Mouse (Mus musculus) CD4-positive, CD25-positive, alpha-beta regulatory T cell, adult 4 months (primary cell): ENCODE results near the gene Igtp. TPM values are rescaled to one million over a fixed set of nuclear protein-coding genes. Genes with fewer than 3 reads are reported as not detected.
A peak's percentile ranks its signal among the peaks of the same experiment; 100 is the strongest.
"Not testable (repeated sequence)": the region's sequence is repeated elsewhere in the genome, so short reads cannot be mapped to it uniquely, and the experiment has no call there.

Experiments used
- ATAC-seq: one replicate; pipeline ENCODE4 v1.8.0; 2017
- polyA plus RNA-seq, 2 experiments: library from polyadenylated mRNA; unstranded; fragments of 100-300 nt; shearing (Covaris generic); gene quantifications; one replicate each; pipeline ENCODE4 v1.2.1; 2017

The Igtp gene
- polyA plus RNA-seq = 100 to 1,000 TPM; 433 to 495 TPM

DNA sequence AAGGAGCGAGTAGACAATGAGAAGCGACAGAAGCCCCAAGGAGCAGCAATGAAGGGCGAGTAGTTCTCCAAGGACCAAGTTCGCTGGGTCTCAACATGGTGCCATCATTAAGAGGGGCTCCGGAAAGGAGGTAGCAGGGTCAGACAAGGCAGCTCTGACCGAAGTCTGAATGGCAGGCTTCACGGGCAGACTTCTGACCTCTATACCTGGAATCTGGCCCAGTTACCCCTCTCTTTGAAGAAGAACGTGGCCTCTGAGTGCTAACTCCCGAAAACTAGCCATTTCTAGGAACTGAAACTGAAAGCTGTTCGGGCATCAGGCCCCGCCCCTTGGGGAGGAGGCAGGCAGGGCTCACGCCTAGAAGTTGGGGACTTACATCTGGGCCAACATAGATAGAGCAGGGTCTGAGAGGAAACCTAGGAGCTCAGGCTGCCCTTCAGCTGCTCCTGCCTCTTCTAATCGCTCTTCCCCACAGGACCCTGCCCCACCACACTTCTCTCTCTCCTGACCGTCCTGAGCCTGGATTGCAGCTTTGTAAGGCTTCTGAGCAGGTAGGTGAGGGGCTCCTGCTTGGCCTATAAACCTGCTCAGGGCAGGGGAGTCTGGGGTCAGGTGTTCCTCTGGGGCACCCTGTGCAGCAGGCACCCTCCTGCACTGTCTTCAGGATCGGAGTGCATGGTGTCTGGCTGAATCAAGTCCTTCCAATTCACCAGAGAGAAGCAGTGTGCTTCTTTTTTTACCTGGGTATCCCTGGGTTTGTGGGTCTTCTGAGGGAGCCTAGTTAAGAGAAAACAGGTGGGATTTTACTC lies at the start of gene Igtp, which contains the start of gene Irgm2:
Gene Igtp (plus strand): TSS at position 328 of the 809 bp plus-strand sequence.
Gene Irgm2 (plus strand): TSS at position 390 of the 809 bp plus-strand sequence.
- ATAC-seq = peak; percentile 93

DNA sequence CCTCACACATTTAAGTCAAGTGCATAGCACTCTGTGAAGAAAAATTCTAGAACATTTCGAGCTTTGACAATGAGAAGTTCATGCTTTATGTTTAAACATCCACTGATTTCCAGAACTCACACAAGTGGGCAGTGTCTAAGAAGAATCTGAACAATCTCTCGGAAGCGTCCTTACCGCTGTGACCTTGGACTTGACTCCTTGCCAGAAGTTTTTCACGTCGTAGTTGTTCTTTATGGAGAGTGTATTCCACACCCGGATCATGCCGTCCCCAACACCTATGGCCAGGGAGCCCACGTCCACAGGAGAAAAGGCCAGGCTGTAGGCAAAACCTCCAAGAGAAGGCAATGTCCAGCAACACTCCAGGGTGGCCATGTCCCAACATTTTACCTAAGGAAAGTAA lies 43.9 kb upstream of the Igtp start:
- ATAC-seq = no peak

DNA sequence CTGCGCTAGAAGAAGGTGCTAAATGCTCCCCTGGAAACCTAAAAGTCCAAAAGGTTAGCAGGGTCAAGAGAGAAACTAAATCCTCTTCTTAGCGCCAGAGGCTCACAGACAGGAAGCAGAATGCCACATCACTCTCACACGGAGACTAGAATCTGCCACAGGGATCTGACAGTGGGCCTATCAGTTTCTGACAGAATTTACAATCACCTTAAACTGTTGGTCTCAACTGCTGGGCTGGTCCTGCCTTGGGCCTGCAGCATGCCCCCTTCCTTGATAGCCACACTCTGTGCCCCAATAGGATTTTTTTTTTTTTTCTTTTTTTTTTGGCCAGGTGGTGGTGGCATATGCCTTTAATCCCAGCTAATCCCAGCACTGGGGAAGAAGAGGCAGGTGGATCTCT lies 42.5 kb upstream of the Igtp start:
- no peak for ATAC-seq

DNA sequence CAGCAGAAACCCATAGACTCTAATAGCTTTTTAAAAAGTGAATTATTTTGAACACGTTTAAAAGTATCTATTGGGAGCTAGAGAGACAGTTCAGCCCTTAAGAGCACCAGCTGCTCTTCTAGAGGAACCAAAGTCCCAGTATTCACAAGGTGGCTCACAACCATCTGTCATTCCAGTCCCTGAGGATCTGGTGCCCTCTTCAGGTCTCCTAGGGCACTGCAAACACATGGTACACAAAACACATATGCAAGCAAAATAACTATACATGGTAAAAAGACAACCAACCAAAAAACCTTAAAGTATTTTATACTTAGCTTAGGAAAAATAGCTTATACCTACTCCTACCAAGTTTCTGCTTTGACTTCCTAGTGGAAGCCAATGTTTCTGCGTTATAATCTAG lies 34.3 kb upstream of the Igtp start:
- ATAC-seq = no peak

DNA sequence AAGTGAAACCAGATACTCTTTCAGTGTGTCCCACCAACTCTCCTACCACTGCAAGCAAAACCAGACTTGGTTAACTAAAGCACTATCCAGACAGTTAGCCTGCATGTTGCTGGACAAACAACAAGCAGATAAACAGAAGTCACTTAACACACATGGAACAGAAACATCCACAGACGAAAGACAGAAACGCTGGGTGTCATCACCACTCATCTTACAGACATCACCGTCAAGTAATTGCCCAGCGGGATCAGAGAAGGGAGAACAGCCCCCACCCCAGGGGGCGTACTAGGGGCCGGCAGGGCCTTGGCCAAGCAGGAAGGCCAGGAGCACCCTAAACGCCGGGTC lies 31.6 kb upstream of the Igtp start:
- no peak for ATAC-seq

DNA sequence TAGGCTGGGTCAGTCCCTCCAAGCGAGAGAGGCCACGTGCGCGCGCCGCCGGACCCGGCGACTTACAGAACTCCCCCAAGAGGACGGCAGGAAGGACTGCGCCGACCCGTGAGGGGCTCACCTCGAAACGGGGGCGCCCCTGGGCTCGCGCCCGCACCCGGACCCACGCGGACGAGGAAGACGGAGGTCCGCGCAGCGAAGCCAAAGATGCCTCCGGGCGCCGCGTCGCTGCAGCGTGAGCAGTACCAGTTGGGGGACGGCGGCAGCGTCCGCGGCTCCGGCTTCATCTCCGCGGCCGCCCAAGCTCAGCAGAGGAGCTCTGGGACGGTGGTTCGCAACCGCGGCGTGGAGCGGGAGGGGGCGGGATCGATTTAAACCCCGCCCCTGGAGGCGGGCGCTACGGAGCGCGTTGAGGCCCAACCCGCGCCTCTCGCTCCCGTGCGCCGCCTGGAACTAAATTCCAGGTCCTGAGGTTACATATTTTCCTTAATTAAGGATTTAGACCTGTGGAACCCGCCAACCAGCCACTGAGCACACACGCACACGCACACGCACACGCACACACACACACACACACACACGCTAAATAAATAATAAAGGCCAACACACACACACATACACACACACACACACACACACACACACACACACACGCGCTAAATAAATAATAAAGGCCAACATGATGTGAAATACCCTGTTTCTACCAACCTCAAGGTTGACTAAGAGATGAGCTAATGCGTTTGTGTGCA lies 31.0 kb upstream of the Igtp start, which contains the start of gene Gemin5:
Gene Gemin5 (minus strand): TSS at position 373 of the 749 bp plus-strand sequence.
- ATAC-seq = peak; percentile 76

DNA sequence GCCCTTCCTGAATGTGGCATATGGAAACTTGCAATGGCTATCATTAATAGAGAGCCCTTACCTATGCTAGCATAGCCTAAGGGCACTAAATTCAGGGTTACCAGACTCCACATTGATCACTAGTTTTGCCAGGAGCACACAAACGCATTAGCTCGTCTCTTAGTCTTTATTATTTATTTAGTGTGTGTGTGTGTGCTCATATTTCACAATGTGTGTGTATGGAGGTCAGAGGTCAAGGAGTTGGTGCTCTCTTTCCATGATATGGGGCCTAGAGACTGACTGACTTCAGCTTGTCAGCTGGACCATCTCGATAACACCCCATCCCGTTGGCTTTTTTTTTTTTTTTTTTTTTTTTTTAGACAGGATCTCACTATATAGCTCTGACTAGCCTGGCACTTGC lies 29.7 kb upstream of the Igtp start:
- ATAC-seq = no peak

DNA sequence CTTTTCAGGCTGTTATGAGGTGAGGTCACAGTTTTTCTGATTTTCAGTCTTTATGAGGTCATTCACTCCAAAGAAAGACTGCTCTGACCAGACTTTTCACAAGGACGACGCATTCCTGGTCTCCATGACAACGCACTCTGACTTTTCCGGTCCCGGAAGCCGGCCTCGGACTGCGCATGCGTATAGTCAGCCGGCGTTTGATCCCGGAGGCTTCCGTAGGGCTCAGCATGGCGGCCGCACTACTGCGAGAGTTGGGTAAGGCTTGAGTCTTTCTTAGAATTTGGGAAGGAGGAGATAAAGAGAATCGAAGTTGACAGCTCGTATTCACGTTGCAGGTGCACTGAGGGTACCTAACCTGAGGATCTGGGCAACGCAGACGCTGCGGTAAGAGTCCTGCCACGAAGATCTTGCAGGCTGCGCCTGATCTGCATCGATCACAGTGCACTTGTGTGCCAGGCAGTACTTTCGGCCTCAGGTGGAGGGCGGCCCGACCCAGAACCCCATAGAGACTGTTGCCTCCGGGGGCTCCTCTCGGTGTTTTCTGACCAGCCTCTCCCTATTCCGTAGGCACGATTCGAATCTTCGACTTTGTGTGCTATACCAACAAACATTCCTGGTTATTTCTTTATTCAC lies 27.8 kb upstream of the Igtp start, which contains the start of gene Mrpl22:
Gene Mrpl22 (plus strand): TSS at position 203 of the 633 bp plus-strand sequence.
- peak; percentile 60 for ATAC-seq

DNA sequence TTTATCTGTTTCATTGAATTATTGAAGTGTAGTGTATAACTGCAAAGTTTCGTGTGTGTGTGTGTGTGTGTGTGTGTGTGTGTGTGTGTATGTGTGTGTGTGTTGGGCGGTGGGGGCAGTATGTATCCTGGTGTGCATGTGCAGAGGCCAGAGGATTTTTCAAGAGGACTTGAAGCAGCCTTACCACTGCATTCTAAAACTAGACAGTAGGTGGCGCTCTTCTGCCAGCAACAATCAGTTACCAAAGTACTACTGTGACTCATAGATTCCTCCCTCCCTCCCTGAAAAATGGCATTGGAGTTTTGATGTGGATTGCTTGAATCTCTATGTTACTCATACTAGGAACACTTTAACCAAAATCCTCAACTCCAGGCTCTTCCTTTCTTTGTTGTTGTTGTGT lies 19.8 kb upstream of the Igtp start:
- peak; percentile 57 for ATAC-seq

DNA sequence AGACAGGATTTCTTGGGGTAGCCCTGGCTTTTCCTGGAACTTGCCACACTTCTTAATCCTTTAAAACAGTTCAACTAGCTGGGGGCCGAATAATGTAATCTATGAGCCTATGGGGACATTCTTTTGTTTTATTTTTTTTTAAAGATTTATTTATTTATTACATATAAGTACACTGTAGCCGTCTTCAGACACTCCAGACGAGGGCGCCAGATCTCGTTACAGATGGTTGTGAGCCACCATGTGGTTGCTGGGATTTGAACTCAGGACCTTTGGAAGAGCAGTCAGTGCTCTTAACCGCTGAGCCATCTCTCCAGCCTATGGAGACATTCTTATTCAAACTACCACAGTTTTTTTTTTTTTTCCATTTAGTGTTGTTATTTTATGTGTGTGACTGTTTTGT lies 19.4 kb upstream of the Igtp start:
- ATAC-seq = not testable (repeated sequence)

DNA sequence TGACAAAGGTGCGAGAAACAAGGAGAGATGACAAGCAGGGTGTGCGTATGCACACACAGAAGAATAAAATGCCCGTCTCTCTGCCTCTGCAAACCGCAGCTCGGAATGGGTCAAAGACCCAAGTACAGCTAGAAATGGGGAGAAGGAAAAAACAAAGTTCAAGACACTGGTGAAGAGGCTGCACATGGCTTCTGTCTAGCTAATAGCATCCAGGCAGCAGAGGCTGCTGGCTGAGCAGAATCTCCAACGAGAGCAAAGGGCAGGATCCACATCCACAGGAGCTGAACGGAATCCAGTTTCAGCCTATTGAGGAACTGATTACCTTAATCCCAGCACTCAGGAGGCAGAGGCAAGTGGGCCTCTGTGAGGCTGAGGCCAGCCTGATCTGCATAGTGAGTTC lies 18.6 kb upstream of the Igtp start:
- ATAC-seq = no peak

DNA sequence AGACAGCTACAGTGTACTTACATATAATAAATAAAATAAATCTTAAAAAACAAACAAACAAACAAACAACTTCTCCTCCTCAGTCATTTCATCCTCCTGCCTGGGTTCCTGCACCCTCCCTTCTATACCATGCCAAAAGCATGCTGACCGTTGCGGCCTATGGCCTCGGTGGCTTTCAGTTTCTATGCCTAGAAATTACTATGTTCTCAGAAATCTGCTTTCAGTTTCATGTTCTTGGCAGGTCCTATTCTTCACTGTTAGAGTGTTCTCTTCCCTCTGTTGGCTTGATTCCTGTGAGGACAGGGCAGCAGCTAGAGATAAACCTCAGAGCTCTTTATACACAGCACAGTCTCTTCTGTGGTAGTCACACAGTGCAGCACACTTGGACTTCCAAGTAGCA lies 15.8 kb upstream of the Igtp start:
- ATAC-seq = peak; percentile 79

DNA sequence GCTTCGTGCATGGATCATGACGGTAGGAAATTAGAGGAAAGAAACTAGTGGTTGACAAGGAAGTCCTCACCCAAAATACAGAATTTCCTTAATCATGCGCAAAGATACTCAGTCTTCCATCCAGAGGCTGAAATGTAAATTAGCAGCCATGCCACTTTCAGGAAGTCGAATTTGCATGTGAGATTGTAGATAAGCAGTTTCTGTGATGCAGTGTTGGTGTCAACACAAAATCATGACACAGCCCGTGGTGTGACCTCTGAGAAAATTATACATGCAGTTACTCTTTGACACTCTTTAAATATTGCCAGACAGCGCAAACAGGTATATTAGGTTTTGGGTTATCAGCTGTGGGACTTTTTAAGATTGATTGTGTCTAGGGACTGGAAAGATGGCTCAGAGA lies 9.7 kb upstream of the Igtp start:
- ATAC-seq = peak; percentile 63

DNA sequence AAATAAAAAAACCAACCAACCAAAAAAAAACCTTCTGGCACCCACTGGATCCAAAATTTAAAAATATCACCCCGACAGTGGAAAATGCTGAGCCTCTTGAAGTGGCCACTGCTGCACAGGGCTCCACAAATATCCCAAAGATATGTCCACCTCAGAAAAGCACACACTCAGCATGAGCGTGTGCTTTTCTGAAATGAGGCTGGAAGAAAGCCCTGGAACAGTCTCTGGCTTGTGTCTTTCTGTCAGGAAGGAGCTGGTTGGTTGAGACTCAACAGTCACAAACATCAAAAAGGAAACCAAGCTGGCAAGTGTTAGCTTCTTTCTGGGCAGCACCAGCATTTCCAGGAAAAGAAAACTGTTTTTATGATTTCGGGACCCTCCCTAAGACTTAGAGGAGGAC lies 6.0 kb upstream of the Igtp start:
- peak; percentile 43 for ATAC-seq

DNA sequence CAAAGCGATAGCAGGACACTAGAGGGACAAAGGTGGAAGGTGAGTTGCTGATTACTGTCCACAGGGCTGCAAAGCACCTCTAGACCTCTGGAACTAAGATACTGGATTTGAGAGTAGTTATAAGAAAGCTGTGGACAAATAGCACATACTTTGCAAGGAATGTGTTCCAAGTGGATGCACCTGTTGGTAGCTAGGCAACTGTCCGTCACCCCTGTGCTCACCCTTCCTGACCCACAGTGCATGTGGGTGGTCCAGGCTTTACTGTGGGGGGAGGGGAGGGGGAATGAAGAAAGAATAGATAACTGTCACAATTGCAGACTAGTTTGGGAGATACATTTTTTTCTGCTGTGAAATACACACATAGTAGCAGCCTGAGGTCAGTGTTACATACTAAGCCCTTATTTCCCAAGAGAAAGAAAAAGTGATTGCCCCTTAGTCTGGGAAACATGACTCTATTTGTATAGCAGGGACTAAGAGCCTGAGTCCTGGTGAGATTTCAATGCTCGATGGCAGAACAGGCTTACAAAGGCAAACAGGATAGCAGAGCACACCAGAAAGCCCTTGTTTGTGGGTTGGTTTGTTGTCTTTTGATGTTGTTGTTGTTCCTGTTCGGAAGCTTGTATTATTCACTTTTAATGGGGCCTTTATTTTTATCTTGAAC lies 5.4 kb upstream of the Igtp start:
- peak; percentile 2 for ATAC-seq

DNA sequence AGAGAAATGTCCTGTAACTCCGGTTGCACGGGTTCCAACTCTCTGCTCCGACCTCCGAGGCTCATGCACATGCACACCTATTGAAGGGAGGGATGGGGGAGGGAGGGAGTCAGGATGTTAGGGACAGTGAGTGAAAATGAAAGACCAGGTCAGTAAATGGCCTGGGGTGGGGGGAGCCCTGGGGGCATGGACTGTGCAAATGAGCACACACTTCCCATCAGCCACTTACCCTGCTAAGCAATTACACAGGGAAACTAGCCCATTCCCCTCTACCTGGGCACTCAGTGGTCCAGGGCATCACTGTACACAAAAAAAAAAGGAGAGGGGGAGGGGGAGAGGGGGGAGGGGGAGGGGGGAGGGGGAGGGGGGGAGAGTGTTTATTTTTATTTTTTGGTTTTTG lies 693 bp upstream of the Igtp start:
- no peak for ATAC-seq

DNA sequence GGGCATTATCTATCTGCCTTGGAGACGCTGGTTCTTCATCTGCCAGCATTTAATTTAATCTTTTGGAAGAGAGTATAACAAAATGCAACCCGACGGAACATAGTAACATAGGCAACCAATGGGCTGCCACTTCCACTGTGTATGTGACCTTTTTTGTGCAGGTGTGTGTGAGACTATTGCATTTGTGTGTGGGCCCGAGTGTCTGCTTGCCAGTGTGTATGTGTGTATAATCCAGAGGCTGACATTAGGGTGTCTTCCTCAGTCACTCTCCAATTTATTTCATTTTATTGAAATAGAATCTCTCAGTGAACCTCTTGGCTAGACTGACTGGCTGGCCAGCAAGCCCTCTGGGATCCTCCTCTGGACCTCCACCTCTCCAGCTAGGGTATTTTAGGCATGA lies 870 bp downstream of the Igtp start:
- peak; percentile 41 for ATAC-seq

DNA sequence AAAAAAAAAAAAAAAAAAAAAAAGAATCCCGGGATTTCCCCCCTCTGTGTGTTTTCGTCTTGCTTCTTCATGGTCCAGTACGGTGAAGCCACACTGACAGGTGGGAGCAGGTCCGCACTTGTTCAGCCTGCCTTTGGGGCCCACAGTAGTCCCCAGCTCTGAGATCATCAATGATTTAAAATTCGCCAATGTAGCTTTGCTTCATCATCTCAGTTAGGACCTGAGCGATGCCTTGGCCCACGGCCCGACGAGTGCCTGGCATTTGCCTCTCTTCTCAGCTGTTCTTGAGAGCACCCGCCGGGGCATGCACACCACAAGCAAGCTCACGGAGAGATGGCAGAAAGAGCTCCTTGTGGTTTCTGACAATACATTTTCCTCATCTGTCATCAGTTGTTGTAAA lies 1.7 kb downstream of the Igtp start:
- peak; percentile 21 for ATAC-seq

DNA sequence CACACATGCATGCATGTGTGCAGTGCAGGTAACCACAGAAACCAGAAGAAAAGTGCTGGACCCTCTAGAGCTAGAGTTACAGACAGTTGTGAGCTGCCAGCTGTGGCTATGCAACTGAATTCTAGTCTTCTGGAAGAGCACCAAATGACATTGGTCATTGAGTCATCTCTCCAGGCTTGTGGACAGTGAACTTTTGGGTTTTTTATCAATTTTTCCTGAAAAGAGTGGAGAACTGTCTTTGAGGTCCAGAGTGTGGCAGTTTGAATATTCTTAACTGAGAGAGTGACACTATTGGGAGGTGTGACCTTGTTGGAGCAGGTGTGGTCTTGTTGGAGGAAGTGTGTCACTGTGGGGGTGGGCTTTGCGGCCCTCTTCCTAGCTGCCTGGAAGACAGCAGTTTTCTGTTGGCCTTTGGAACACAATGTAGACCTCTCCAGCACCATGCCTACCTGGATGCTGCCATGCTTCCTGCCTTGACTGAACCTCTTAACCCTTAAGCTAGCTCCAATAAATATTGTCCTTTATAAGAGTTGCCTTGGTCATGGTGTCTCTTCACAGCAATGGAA lies 11.0 kb downstream of the Igtp start:
- ATAC-seq = peak; percentile 1

DNA sequence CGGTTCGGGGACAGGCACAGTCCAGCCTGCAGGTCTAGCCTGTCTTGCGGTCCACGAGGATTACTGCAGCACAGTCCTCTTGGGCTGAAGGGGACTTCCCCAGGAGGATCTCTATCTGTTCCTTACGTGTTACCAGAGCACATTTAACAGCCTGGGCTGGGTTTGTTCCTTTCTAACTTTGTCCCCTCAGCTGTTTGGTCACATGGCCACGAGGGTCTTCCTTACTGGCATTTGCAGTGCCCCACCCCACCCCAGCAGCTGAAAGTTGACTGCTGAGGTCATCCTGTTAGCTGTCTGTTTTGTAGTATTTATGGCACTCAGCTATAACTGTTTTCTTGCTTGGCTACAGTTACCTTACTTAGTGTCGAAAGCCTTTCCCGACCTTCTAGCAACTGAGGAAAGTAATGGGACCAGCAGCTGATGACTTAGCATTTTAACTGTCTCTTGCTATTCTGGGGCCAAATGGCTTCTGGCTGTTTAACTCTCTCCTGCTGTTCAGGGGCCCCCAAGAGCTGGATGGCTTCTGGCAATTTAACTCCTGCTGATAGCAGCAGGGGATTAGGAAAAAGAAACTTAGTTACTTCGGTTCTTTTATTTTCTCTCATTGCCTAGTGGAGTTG lies 11.8 kb downstream of the Igtp start:
- ATAC-seq = peak; percentile 66

DNA sequence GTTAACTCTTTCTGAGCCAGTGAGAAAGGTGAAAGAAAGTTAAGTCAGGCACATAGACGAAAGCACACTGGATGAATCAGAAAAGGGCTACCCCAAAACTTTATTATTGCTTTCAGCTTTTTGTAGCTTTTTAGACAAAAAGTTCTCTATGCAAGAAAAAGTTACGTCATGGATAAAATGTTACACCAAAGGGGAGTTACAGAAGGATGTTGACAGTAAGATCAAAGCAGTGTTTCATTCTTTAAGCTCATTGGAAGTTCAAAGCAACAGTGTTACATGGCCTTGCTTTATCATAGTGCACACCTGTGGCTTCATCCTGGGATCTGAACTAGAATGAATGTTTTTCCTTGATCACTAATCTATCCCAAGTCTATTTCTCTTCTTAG lies 12.3 kb downstream of the Igtp start:
- peak; percentile 53 for ATAC-seq
